Mouse (Mus musculus): ENCODE data around the gene Tmem178. TPM values are rescaled to one million over a fixed set of nuclear protein-coding genes. Genes with fewer than 3 reads are reported as not detected.

Tmem178 gene
- total RNA-seq, 2 experiments from 2014 or later: 110 to 111 TPM

- DNase-seq: no peak
Measured at GRCm38 (mm10) chr17:80998958-80999357, 54.5 kb downstream of the Tmem178 start.

GRCm38 (mm10) chr17:81001010-81001409, 56.6 kb downstream of the Tmem178 start:
- DNase-seq: no peak

- DNase-seq: no peak
Measured at GRCm38 (mm10) chr17:81001647-81002046, 57.2 kb downstream of the Tmem178 start.

GRCm38 (mm10) chr17:81002130-81002529, 57.7 kb downstream of the Tmem178 start:
- no peak for DNase-seq

GRCm38 (mm10) chr17:81004454-81004853, 60.0 kb downstream of the Tmem178 start:
- no peak for DNase-seq

- no peak for DNase-seq
Measured at GRCm38 (mm10) chr17:81005292-81005691, 60.9 kb downstream of the Tmem178 start.

GRCm38 (mm10) chr17:81009112-81009511, 64.7 kb downstream of the Tmem178 start:
- no peak for DNase-seq

- DNase-seq: no peak
Measured at GRCm38 (mm10) chr17:81010199-81010598, 65.8 kb downstream of the Tmem178 start.

- peak in 1 of 2 experiments; percentile 58 for DNase-seq
Measured at GRCm38 (mm10) chr17:81010844-81011685, 66.6 kb downstream of the Tmem178 start.

GRCm38 (mm10) chr17:81015814-81016447, 71.5 kb downstream of the Tmem178 start:
- DNase-seq: no peak

- DNase-seq: no peak
Measured at GRCm38 (mm10) chr17:81017132-81017531, 72.7 kb downstream of the Tmem178 start.

- DNase-seq: no peak
Measured at GRCm38 (mm10) chr17:81027331-81027730, 82.9 kb downstream of the Tmem178 start.

- DNase-seq: no peak
Measured at GRCm38 (mm10) chr17:81031830-81032442, 87.5 kb downstream of the Tmem178 start.

- DNase-seq: no peak
Measured at GRCm38 (mm10) chr17:81032957-81033356, 88.5 kb downstream of the Tmem178 start.

GRCm38 (mm10) chr17:81035354-81035753, 90.9 kb downstream of the Tmem178 start:
- DNase-seq: no peak

- DNase-seq: no peak
Measured at GRCm38 (mm10) chr17:81038707-81039408, 94.4 kb downstream of the Tmem178 start.

- no peak for DNase-seq
Measured at GRCm38 (mm10) chr17:81041662-81042061, 97.2 kb downstream of the Tmem178 start.

GRCm38 (mm10) chr17:81044356-81044755, 99.9 kb downstream of the Tmem178 start:
- DNase-seq: no peak

- no peak for DNase-seq
Measured at GRCm38 (mm10) chr17:81045115-81045514, 100.7 kb downstream of the Tmem178 start.

GRCm38 (mm10) chr17:81045525-81046150, 101.2 kb downstream of the Tmem178 start:
- DNase-seq: peak; percentile 31 to 41

GRCm38 (mm10) chr17:81047930-81048564, 103.6 kb downstream of the Tmem178 start:
- DNase-seq: no peak

Data from layer of hippocampus, postnatal 36 days (tissue).